Mouse (Mus musculus) intestine, embryonic 16.5 days (tissue): ENCODE data around the gene Atg7. TPM values are rescaled to one million over a fixed set of nuclear protein-coding genes. Genes with fewer than 3 reads are reported as not detected.
A peak's percentile ranks its signal among the peaks of the same experiment; 100 is the strongest.

Source experiments
- ATAC-seq: fragments of 200-750 bp; cut with Nextera tagmentation; 2 replicates; pipeline ENCODE4 v1.8.0; 2017; ENCODE audit warnings: moderate TSS enrichment, moderate library complexity
- H3K27ac ChIP-seq: fragments of 300-500 bp; sonication (generic); 2 replicates; pipeline ENCODE4 v1.5.1; 2014; ENCODE audit warnings: mild to moderate bottlenecking, low read length
- H3K27me3 ChIP-seq: fragments of 300-500 bp; sonication (generic); replicated peaks from 2 replicates; pipeline ENCODE4 v1.6.1; 2014; ENCODE audit warnings: low read length, control low read depth, mixed read lengths; ENCODE audit not compliant: control insufficient read depth, insufficient read depth
- H3K36me3 ChIP-seq: fragments of 300-500 bp; sonication (generic); 2 replicates; pipeline ENCODE4 v1.6.1; 2014; ENCODE audit warnings: low read length, control low read depth; ENCODE audit not compliant: control insufficient read depth, insufficient read depth
- H3K4me1 ChIP-seq: fragments of 300-500 bp; sonication (generic); 2 replicates; pipeline ENCODE4 v1.6.1; 2014; ENCODE audit warnings: low read length, control low read depth, mixed read lengths; ENCODE audit not compliant: control insufficient read depth, insufficient read depth
- H3K4me2 ChIP-seq: fragments of 300-500 bp; sonication (generic); 2 replicates; pipeline ENCODE4 v1.6.1; 2014; ENCODE audit warnings: low read depth, low read length, control low read depth
- H3K4me3 ChIP-seq: fragments of 300-500 bp; sonication (generic); 2 replicates; pipeline ENCODE4 v1.5.1; 2014; ENCODE audit warnings: mild to moderate bottlenecking, low read length
- H3K9ac ChIP-seq: fragments of 300-500 bp; sonication (generic); 2 replicates; pipeline ENCODE4 v1.6.1; 2014; ENCODE audit warnings: low read depth, low read length
- H3K9me3 ChIP-seq: fragments of 300-500 bp; sonication (generic); 2 replicates; pipeline ENCODE4 v1.6.1; 2016; ENCODE audit warnings: low read length, control low read depth; ENCODE audit not compliant: control insufficient read depth
- WGBS: fragments of 180-500 bp; shearing (Covaris S2); extraction: QIAGEN DNeasy Blood & Tissue Kit; methylation state at CpG from one replicate; pipeline ENCODE4 v1.1.7; 2014; 5-methylcytosine and 5-hydroxymethylcytosine counted together
- polyA plus RNA-seq: library from polyadenylated mRNA; unstranded; fragments of >200 nt; fragmentation: Nextera tagmentation; extraction: Ambion mirVana; gene quantifications from 2 replicates; pipeline ENCODE4 v1.2.1, GENCODE M21; 2015

The Atg7 gene
- polyA plus RNA-seq, 1 experiment from 2014 or later, result 25.5 TPM

DNA sequence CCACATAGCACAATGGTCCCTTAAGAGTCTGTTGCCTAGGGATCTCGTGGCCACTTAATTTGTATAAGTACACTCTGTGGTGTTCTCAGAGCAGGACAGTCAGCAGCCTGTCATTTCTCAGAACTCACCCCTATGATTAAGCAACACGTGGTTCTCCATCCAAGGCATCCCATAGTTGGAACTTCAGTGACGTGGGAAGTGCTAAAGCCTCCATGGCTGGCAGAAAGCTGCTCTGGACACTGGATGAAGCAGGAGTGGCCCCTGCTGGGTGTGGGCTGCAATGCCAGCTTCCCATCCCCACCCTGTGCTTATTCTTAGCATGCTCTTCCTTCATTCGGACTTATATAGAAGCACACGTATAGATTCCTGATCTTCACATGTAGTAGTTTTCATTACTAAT is 55.7 kb downstream of the Atg7 start:
- Histone ChIP-seq H3K9ac (no peak overlapping the region), H3K4me1 (no peaks in the 10 kb centered on the region), H3K4me2 (no peak overlapping the region), H3K9me3 (peaks cover 3% of the 10 kb centered on the region; the same call in 1 of the 2 replicates), H3K27ac (no peak overlapping the region), H3K4me3 (no peak overlapping the region), H3K36me3 (no peaks in the 10 kb centered on the region), H3K27me3 (no peaks in the 10 kb centered on the region)
- 69% methylated on average over 5 of the region's 5 CpGs for WGBS
- ATAC-seq, result no peak

DNA sequence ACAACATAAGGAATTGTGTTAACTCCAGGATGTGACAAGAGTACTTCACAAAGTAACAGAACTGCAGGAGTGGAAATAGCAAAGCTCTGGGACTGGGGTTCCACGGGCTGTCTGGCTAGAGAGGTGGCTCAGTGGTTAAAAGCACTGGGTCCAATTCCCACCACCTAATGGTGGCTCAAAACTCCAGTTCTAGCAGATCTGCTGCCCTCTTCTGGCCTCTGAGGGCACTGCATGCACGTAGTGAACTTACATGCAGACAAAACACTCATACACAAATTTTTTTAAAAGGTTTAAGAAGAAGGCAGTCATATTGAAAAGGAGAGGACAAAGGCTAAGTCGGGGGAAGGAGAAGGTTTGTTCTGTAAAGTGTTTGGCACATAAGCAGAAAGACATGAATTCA is 57.8 kb downstream of the Atg7 start:
- H3K9ac ChIP-seq, result no peak overlapping the region
- H3K27ac ChIP-seq, result no peak overlapping the region
- peaks cover 3% of the 10 kb centered on the region; the same call in 1 of the 2 replicates for H3K9me3 ChIP-seq
- H3K4me1 ChIP-seq, result no peaks in the 10 kb centered on the region
- WGBS, result 83% methylated on average over 3 of the region's 3 CpGs
- no peaks in the 10 kb centered on the region for H3K27me3 ChIP-seq
- H3K36me3 ChIP-seq, result no peaks in the 10 kb centered on the region
- no peak for ATAC-seq
- H3K4me2 ChIP-seq, result no peak overlapping the region
- H3K4me3 ChIP-seq, result no peak overlapping the region

DNA sequence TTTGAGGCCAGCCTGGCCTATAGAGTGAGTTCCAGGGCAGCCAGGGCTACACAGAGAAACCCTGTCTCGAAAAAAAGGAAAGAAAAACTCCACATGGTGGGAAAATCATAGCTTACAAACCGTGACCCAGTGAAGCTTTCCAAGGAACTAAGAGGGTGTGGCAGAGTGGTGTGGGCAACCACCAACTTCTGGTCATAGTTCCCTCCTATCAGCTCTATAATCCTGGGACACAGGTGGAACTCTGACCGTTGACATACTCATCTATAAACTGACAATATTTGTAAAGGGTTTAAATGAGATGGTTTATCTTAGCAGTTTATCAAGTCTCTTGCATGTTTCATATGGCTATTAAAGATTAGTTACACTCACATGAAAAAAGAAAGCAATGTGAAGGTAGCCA is 64.1 kb downstream of the Atg7 start:
- no peak overlapping the region for H3K4me3 ChIP-seq
- H3K4me2 ChIP-seq, result no peak overlapping the region
- no peaks in the 10 kb centered on the region for H3K36me3 ChIP-seq
- no peaks in the 10 kb centered on the region for H3K9me3 ChIP-seq
- H3K27me3 ChIP-seq, result no peaks in the 10 kb centered on the region
- no peak overlapping the region for H3K27ac ChIP-seq
- no peak overlapping the region for H3K9ac ChIP-seq
- peaks cover 6% of the 10 kb centered on the region for H3K4me1 ChIP-seq
- WGBS, result 61% methylated on average over 3 of the region's 3 CpGs
- ATAC-seq, result peak; percentile 71; the same call in 1 of the 2 replicates

DNA sequence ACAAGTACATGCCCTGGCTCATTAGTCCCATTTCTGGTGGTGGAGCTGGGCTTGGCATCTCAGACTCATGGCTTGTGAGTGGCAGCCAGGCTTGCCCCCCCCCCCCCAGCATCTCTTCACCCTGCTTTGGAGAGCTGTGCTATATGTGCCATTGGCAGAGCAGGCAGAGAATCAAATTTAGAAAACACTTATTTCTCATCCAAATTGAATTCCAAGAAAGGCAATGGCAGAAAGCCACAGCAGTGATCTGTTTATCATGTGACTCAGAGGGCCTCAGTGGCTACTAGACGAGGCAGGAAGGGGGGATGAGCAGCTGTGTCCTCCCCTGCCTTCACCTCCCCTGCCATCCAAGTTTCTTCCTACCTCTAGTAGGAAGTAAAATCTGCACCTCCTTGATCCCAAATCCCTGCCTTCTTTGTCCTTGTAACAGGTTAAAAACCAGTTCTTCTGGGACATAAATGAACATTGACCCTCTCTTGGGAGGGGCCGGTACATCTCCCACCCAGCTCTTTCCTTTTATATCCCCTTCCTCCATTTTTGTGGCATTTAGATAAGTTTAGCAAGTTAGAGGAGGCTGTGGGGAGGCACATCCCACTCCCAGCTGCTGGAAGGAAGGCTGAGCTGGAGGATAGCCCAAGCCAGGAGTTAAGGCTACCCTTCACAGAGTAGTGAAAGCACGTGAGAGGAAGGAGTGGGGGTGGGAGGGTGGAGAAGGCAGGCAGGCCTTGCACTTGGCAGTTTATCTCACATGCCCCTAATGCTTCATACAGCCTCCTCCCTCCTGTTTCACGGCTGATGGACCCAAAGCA is 69.5 kb downstream of the Atg7 start:
- Histone ChIP-seq H3K4me3 (no peak overlapping the region), H3K4me1 (peaks cover 17% of the 10 kb centered on the region), H3K9ac (no peak overlapping the region), H3K27me3 (no peaks in the 10 kb centered on the region), H3K27ac (0 out of 2 replicates have a peak overlapping the region, but pooled peaks have one; percentile 2), H3K4me2 (no peak overlapping the region), H3K36me3 (no peaks in the 10 kb centered on the region), H3K9me3 (no peaks in the 10 kb centered on the region)
- WGBS, result 41% methylated on average over 4 of the region's 4 CpGs
- no peak for ATAC-seq

DNA sequence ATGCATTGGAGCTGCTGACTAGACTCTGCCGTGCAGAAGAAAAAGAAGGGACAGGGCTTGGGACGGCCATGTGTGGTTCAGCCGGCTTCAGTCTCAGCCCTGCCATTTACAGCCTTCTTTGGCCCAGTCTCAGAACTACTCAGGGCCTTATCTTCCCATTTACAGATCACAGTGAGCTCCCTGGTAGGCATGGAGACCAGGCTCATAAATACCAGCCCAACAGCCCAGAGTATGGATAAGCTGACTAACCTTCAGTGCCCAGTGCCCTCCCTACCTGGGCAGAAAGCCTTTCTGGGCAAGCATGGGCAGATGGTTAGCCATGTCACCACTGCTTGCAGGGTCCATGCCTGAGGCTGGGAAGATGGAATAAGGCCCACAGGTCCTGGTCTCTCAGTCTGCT is 70.6 kb downstream of the Atg7 start:
- Histone ChIP-seq H3K27ac (no peak overlapping the region), H3K4me3 (no peak overlapping the region), H3K9ac (no peak overlapping the region), H3K9me3 (no peaks in the 10 kb centered on the region), H3K27me3 (no peaks in the 10 kb centered on the region), H3K4me1 (peaks cover 14% of the 10 kb centered on the region), H3K4me2 (no peak overlapping the region), H3K36me3 (no peaks in the 10 kb centered on the region)
- WGBS, result 59% methylated on average over 3 of the region's 3 CpGs
- no peak for ATAC-seq

DNA sequence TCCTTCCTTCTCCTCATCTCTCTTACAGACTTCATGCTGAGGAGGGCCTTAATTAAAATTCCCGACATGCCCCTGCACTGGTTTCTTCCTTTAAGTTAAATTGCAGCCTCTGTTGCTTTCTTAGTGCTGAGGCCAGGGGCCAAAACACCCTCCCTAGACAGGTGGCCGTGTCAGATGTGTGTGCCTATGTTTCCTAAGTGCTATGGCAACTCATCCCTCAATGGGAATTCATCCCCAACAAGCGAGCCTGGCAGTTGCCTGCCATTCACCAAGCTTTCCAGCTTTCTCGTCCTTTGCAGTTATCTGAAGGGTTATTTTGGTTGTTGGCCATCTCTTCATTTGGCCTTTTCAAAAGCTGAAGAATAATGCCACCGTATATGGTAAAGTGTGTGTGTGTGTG is 71.8 kb downstream of the Atg7 start:
- Histone ChIP-seq H3K9ac (no peak overlapping the region), H3K27me3 (no peaks in the 10 kb centered on the region), H3K4me1 (peaks cover 14% of the 10 kb centered on the region), H3K9me3 (no peaks in the 10 kb centered on the region), H3K4me3 (no peak overlapping the region), H3K27ac (no peak overlapping the region), H3K36me3 (no peaks in the 10 kb centered on the region), H3K4me2 (no peak overlapping the region)
- WGBS, result 39% methylated on average over 5 of the region's 5 CpGs
- ATAC-seq, result no peak

DNA sequence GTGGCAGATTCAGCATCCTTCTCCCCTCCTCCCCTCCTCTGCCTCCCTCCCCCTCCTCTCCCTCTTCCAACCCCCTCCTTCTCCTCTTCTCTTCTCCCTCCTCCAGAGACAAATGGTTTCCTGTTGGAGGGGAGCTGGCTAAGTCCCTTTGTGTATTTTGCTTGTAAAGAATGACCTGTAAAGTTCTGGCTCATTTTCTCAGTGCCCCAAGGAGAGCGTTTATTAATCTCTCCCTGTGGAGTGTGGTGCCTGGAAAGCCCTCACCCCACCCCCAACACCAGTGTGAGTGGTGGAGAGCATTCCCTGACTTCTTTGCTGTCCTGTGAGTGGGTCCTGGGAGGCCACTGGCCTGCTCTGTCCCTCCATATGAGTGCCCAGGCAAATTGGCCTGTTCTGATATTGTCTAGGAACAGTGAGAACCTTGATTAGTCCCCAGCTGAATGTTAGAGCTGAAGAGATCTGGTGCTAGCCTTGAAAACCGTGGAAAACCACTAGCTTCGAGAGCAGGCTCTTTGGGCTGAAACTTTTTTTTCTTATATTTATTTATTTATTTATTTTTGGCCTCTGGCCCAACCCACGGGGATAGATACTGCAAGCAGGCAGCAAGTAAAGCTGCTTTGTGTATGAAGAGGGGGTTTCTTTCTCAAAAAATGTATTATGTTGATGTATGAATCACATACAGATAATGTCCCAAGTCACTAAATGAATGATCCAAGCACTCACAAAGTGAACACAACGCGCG is 72.6 kb downstream of the Atg7 start:
- no peaks in the 10 kb centered on the region for H3K36me3 ChIP-seq
- peak overlapping the region; percentile 56; the same call in 1 of the 2 replicates for H3K27ac ChIP-seq
- no peaks in the 10 kb centered on the region for H3K9me3 ChIP-seq
- H3K27me3 ChIP-seq, result no peaks in the 10 kb centered on the region
- ATAC-seq, result peak; percentile 31; the same call in 1 of the 2 replicates
- H3K4me2 ChIP-seq, result no peak overlapping the region
- H3K9ac ChIP-seq, result no peak overlapping the region; the same call in 1 of the 2 replicates
- H3K4me1 ChIP-seq, result peaks cover 14% of the 10 kb centered on the region
- 50% methylated on average over 7 of the region's 7 CpGs for WGBS
- H3K4me3 ChIP-seq, result no peak overlapping the region

DNA sequence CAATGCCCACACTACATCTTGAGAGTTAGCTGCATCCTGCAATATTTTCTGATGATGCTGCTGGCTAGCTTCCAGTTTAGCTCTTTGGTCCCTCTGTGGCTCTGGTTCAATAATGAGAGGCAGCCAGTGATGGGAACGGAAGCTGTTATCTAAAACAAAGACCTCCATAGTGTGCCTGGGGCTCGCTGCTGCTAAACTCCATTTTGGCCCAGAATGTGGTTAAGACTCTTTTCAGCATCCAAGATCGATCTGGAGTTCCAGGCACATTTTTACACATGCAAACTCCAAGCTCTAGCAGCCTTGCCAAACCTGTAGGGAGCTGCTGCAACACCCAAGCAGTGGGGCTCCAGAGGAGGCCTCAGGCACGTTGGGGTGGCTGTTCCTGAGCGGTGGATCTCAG is 76.2 kb downstream of the Atg7 start:
- Histone ChIP-seq H3K27ac (no peak overlapping the region), H3K4me3 (no peak overlapping the region), H3K27me3 (no peaks in the 10 kb centered on the region), H3K4me1 (peaks cover 8% of the 10 kb centered on the region; the same call in 1 of the 2 replicates), H3K9ac (no peak overlapping the region), H3K9me3 (no peaks in the 10 kb centered on the region), H3K36me3 (no peaks in the 10 kb centered on the region), H3K4me2 (no peak overlapping the region)
- 57% methylated on average over 5 of the region's 5 CpGs for WGBS
- ATAC-seq, result no peak

DNA sequence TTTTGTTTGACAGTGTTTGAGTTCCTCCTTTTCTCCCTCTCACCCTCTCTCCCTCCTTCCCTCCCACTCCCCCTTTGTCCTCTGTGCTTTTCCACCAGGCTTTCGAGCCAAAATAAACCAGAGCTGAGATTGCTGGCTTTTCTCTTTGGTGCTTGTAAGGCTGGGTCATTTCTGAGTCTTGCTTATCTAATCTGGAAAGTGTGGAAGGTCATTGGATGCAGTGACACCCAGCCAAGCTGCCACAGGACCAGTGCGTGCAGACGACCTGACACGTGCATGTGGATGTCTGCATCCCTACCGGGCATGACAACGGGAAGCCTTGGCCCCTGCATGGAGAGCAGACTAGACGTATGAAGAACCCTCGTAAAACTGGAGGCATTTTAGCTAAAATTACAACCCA is 76.8 kb downstream of the Atg7 start:
- Histone ChIP-seq H3K27ac (no peak overlapping the region), H3K4me1 (peaks cover 12% of the 10 kb centered on the region; the same call in 1 of the 2 replicates), H3K4me3 (no peak overlapping the region), H3K9ac (no peak overlapping the region), H3K27me3 (no peaks in the 10 kb centered on the region), H3K36me3 (no peaks in the 10 kb centered on the region), H3K4me2 (no peak overlapping the region), H3K9me3 (no peaks in the 10 kb centered on the region)
- no peak for ATAC-seq
- WGBS, result 73% methylated on average over 8 of the region's 8 CpGs
